Mouse (Mus musculus) ES-Bruce4 (cell line): ENCODE measurements around the gene Akr1d1.

Experiments
- CTCF ChIP-seq: IDR thresholded peaks from one replicate; pipeline ENCODE4 v1.8.1; 2011; ENCODE audit warnings: low read depth, low read length
- EP300 ChIP-seq: IDR thresholded peaks from 2 replicates; pipeline ENCODE4 v1.6.1; 2011; ENCODE audit warnings: low read depth, low read length; ENCODE audit not compliant: insufficient read depth
- POLR2A ChIP-seq: IDR thresholded peaks from one replicate; pipeline ENCODE4 v1.8.1; 2011; ENCODE audit warnings: low read length; ENCODE audit not compliant: insufficient read depth

DNA sequence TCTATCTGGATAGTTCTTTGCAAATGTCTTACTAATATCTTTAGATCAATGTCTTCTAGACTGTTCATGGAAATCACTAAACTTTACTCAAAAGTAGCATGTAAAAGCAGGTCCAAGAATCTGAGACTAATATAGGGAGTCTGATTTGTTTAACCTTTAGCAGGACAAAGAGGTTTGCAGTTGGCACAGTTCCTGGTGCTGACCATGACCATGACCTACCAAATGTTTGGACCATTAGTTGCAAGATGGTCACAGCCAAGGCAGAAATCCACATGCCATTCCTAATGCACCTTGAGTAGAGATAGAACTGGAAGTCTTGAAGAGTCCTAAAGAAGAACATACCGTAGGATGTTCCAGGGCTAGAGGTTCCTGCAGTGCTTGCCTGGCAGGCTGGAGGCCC is 37.4 kb downstream of the Akr1d1 start:
- no peak for TF ChIP-seq CTCF
- TF ChIP-seq POLR2A: no peak
- TF ChIP-seq EP300: no peak
